Comparison of ENCODE assay signal across 24 mouse cellular contexts in the genomic region with DNA sequence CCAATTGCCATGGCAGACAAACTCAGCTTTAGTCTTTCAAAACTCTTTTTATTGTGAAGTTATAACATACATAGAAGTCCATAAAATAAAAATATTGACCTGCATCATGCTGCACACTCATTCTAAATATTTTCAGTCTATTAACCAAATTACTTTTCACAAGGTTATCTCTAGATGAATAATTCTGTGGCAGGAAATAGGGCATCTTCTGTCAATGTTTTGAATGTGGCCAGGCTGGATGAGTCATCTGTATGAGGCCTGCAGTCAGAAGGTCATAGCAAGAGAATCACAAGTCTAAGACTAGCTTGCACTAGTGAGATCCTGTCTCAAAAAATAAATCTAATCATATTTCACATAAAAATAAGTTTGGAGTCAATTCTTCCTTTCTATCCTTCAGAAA.
DNase-seq lines count a peak whose midpoint lies in the region; TF ChIP-seq lines count a peak whose summit lies in the region.
"Had no signal": no experiment of that assay in that cellular context is flagged by ENCODE, and none has a peak within 500 bp of the region (broad histone marks: within the 10 kb centered on the region; RNA-seq: fewer than 3 reads in every experiment).

No protein-coding gene starts in this region.

- H3K79me3 ChIP-seq in C2C12 (ENCODE audit: low read depth), result no peaks in the 10 kb centered on the region

- peak; percentile 55 for DNase-seq in adrenal gland, adult 8-10 months
- no peak for DNase-seq in adrenal gland, adult 18-20 months (ENCODE audit: low spot score in 2 of 2)
- DNase-seq in adrenal gland, postnatal 10 days, result peak; percentile 12
- DNase-seq in cerebellum, adult 9-11 months, result no peak
- no peak for DNase-seq in adipocyte (ENCODE audit: low spot score)
- no peak for DNase-seq in thymus, postnatal 25 days
- DNase-seq: B cell, adult 2 months; cerebellum, adult 11 months; cerebellum, adult 2 months; cerebellum, postnatal 10 days; cerebellum, postnatal 36 days; embryo, embryonic 11 days; gastrocnemius, adult 2 months; gastrocnemius, postnatal 14 days; heart, adult 11 months; kidney, adult 2 months had no signal

- no peaks in the 10 kb centered on the region for H3K27me3 ChIP-seq in C2C12 (ENCODE audit: control insufficient read depth, insufficient read depth, insufficient read length)
- H3K27me3 ChIP-seq: embryonic facial prominence, embryonic 13.5 days; forebrain, embryonic 12.5 days; hindbrain, embryonic 12.5 days; hindbrain, embryonic 15.5 days; Patski had no signal

- TF ChIP-seq CTCF in C2C12 (IDR thresholded peaks at IDR 0.05; ENCODE audit: control insufficient read depth, insufficient read depth, insufficient read length), result no peak

- H3K36me3 ChIP-seq in C2C12 (ENCODE audit: control insufficient read depth, insufficient read depth), result no peaks in the 10 kb centered on the region
- H3K36me3 ChIP-seq: embryonic facial prominence, embryonic 10.5 days; embryonic facial prominence, embryonic 13.5 days; forebrain, embryonic 12.5 days; hindbrain, embryonic 12.5 days; hindbrain, embryonic 15.5 days had no signal

- H3ac ChIP-seq in C2C12 (ENCODE audit: control insufficient read depth, insufficient read length, low read depth), result no peak overlapping the region

- H3K4me3 ChIP-seq in C2C12 (ENCODE audit: insufficient read depth, poor library complexity, severe bottlenecking), result no peak overlapping the region
- H3K4me3 ChIP-seq: embryonic facial prominence, embryonic 10.5 days; embryonic facial prominence, embryonic 13.5 days; erythroblast, embryonic 14.5 days; forebrain, embryonic 12.5 days; gastrocnemius, adult 2 months; hindbrain, embryonic 12.5 days; hindbrain, embryonic 15.5 days had no signal

- H3K79me2 ChIP-seq in C2C12 (ENCODE audit: control insufficient read depth, insufficient read depth), result no peaks in the 10 kb centered on the region

TF ChIP-seq in C2C12, 6 proteins besides CTCF, POLR2A, EP300 and RAD21:
- TF ChIP-seq USF1 (IDR thresholded peaks at IDR 0.05; ENCODE audit: low read depth) (no peak), FOSL1 (IDR thresholded peaks at IDR 0.05; ENCODE audit: insufficient read depth, low read length, poor library complexity, severe bottlenecking) (peak; percentile 26)

Comparison
In these comparisons a context has a peak if more than half of its experiments do, and no peak if none do; other contexts are left out.
1. DNase-seq: peak in adrenal gland, adult 8-10 months (single experiment) and adrenal gland, postnatal 10 days (single experiment); none in adrenal gland, adult 18-20 months (0 of 2), cerebellum, adult 9-11 months (single experiment), adipocyte (single experiment) and thymus, postnatal 25 days (single experiment).